Mouse (Mus musculus): ENCODE measurements around the gene Crabp2. TPM values are rescaled to one million over a fixed set of nuclear protein-coding genes. Genes with fewer than 3 reads are reported as not detected.

Crabp2 gene
- total RNA-seq, 2 experiments from 2014 or later: 0.37 to 0.48 TPM

DNA sequence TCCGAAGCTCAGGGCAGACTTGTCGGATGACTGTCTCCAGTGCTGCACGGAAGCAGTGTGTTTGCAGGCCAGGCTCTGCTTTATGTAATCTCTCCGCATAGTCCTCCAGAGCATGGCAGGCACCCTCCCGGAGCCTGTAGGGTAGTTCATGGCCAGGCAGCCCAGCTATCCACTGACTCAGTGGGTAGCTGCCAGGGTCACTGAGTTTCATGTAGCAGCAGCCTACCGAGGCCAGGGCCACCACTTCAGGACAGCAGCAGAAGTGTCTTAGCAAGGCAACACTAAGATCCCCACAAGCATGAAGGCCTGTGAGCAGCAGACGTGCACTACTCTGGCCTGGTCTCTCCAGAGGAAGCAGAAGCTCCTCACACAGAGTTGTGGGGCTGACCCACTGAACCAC lies 23.5 kb upstream of the Crabp2 start:
- intact Hi-C loops (cut with DNase I): no loop called here
- no peak for DNase-seq

DNA sequence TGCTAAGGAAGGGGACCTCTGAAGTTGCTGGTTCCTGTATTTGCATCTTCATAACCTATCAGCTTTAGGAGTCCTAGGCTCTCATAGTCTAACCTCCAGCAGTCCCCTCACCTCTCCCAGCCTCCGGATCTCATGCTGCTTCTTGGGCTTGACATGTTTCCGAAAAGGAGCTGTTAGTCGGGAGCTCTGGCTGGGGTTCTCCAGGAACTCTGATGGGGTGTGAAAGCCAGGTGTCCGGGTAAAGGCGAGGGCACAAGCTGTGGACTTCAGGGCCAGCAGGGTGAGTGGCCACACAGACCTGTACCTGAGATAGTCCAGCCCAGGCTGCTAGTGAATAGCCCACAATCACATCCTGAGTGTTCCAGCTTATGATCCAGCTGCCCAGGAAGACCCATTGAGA lies 21.0 kb upstream of the Crabp2 start:
- no peak for DNase-seq
- intact Hi-C loops (cut with DNase I): no loop called here

DNA sequence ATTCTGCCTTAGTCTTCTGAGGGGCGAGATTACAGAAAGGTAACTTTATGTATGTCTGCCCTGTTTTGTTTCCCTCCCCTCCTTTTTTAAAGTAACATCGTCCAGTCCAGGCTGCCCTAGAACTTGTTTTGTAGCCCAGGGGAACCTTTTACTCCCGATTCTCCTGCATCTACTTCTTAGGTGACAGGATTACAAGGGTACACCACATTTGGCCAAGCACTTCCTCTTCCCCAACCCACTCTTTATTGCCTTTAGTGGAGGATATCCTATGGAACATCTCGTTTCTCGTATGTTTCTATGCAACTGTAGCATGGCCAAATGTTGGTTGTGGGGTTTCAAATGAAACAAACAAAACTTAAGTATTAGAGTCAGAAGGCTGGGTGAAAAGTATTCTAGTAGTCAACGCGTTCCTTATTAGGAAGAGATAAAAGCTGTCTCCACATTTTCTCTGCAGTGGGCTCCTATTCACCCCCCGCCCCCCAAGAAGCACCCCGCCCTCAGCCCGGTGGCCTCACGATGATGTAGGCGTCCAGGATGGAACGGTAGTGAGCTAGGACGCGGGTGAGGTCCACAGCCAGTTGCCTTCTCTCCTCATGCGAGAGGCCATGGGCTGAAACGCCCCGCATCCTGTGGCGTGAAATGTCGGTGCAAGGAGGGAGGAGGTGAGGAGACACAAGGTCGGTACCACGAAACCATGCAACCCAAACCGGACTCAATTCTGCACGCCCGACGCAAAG lies 19.0 kb upstream of the Crabp2 start:
- intact Hi-C loops (cut with DNase I): loop anchor here (5.0 to 10.0 kb wide), 2 partner anchors 43 to 145 kb away; partner anchors contain the start of genes Nes and Ttc24

DNA sequence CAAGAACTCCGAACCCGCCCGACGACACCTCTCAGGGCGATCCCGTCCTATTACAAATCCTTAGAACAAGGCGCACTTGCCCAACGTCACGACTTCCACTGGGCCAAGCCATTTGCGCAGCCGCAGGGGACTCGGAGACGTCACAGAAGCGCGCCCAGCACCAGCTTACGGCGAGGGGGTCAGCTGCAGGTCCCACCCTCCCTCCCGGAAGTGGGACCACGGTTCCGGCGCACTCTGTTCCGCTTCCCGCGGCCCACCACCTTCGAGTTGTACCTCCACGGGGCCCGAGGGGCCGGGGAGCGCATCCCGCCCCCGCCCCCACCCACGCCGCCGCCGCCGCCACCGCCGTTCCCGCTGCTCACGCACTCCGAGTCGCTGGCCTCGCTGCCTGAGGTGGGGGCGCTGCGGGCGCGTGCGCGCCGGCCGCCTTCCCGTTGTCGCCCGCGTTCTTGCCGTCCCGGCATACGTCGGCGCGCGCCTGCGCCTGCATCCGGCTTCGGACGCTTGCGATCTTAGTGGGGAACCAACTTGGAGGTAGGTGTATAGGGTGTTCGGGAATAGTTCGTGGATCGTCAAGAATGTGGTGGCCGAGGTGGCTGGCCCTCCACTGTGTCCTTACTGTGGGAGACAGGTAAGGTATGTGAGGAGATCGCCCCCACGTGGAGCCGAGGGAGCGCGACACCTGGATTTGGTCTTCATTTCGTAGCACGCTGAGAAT lies 18.2 kb upstream of the Crabp2 start, which contains the start of the genes Isg20l2 and Rrnad1:
Gene Isg20l2 (plus strand): TSS at position 237 of the 718 bp plus-strand sequence.
Gene Rrnad1 (minus strand): TSS at position 640 of the 718 bp plus-strand sequence.
- intact Hi-C loops (cut with DNase I): loop anchor here (5.0 to 10.0 kb wide), 2 partner anchors 42 to 145 kb away; partner anchors contain the start of genes Nes and Ttc24
- peak; percentile 94 to 95 for DNase-seq

More for the DNA sequence above, 19.0 kb upstream of the Crabp2 start:
- no peak for DNase-seq

DNA sequence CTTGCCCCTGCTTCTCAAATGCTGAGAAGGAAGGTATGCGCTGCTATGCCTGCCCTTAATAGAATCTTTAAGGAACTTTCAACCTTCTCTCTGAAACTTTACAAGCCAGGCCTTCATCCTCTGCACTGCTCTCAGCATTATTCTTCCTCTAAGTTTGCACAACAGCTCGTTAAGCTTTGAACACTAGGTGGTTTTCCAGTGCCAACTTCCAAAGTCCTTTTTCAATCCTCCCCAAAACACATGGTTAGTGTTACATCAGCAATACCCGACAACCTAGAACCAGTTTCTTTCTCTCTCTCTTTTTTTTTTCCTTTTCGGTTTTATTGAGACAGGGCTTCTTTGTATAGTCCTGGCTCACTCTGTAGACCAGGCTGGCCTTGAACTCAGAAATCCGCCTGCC lies 14.4 kb upstream of the Crabp2 start:
- no peak for DNase-seq
- intact Hi-C loops (cut with DNase I): loop anchor here (2.0 to 10.0 kb wide), 3 partner anchors 27 to 141 kb away; partner anchors contain the start of genes Nes and Ttc24

- DNase-seq: no peak
- intact Hi-C loops (cut with DNase I): loop anchor here (2.0 to 10.0 kb wide), 3 partner anchors 26 to 140 kb away; partner anchors contain the start of genes Nes and Ttc24
Measured at GRCm38 (mm10) chr3:87934501-87934900, 14.0 kb upstream of the Crabp2 start.

- intact Hi-C loops (cut with DNase I): loop anchor here (2.0 to 10.0 kb wide), 2 partner anchors 26 to 140 kb away; partner anchors contain the start of gene Ttc24
Measured at GRCm38 (mm10) chr3:87935201-87935600, 13.3 kb upstream of the Crabp2 start.

GRCm38 (mm10) chr3:87935776-87936175 lies 12.7 kb upstream of the Crabp2 start:
- DNase-seq: peak; percentile 61 to 64
- intact Hi-C loops (cut with DNase I): loop anchor here (2.0 to 10.0 kb wide), 3 partner anchors 25 to 139 kb away; partner anchors contain the start of gene Ttc24

More at GRCm38 (mm10) chr3:87935201-87935600, 13.3 kb upstream of the Crabp2 start:
- no peak for DNase-seq

DNA sequence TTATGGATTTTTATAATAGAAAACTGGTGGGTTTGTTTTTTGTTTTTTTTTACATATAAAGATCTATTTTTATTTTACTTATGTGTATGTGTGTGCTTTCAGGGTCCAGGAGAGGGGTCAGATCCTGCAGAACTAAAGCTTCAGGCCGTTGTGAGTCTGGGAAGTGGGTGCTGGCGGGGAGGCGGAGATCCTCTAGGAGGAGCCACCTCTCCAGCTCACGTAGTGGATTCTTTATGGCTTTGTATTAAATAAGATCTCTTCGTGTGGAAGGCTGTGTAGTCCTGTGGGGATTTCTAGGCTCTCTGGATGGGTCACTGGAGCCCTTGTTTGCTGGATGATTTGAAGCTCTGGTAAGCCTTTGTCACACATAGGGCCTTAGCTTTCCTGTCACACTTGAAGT lies 7.9 kb upstream of the Crabp2 start:
- intact Hi-C loops (cut with DNase I): no loop called here
- no peak for DNase-seq

GRCm38 (mm10) chr3:87942471-87942870 lies 6.0 kb upstream of the Crabp2 start:
- intact Hi-C loops (cut with DNase I): no loop called here
- DNase-seq: no peak

DNA sequence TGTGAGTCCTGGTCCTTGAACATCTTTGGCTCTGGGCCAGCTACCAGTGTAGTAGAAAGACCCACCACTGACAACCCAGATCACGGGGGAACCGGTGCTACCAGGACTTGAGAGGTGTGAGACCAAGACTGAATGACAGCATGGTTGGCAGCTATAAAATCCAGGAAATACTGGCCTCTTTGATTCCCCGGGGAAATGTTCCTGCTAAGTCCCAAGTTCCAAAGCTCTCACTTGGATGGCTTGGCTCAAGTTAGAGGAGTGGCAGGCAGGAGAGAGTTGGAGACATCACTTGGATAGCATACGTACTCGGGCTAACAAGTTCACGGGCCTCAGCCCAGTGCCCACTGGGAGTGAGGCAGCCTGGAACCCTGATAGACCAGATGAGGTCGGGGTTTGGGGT lies 4.9 kb upstream of the Crabp2 start:
- no peak for DNase-seq

DNA sequence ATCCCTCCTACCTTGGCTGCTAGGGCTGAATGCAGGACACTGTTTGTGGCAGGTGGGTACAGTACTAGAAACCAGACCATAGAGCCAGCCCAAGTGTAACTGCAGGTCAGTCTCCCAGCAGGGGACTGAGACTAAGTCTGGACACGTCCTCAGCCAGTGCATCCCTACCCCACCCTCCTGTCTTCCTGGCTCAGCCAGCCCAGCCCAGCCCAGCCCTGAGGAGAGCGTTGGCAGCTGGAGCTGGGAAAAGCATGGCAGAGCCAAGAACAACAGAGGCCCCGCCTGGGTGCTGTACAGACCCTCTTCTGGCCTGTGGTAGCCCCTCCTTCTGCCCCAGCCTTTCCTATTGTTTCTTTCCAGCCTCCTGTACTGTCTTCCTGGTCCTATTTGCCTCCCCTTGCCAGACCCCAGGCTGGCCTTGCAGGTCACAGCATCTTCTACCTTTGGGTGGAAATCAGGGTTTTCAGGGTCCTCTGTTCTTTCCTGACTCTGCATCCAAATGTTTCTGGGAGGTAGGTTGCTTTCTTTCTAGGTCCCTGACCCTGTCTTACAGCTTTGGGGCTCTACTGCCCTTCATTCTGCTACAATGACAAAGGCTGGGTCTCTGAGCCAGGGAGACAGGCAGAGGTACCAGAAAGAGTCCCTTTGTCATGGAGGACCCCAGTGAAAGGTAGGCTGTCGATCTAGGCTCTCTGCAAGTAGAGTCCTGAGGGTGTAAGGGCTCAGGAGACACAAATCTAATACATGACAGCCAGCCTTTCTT lies 3.4 kb upstream of the Crabp2 start:
- DNase-seq: peak in 1 of 2 experiments; percentile 25
- intact Hi-C loops (cut with DNase I): loop anchor here (2.0 to 5.0 kb wide), 2 partner anchors 46 to 1662 kb away; no protein-coding TSS in a partner anchor

More for the DNA sequence above, 4.9 kb upstream of the Crabp2 start:
- intact Hi-C loops (cut with DNase I): no loop called here

DNA sequence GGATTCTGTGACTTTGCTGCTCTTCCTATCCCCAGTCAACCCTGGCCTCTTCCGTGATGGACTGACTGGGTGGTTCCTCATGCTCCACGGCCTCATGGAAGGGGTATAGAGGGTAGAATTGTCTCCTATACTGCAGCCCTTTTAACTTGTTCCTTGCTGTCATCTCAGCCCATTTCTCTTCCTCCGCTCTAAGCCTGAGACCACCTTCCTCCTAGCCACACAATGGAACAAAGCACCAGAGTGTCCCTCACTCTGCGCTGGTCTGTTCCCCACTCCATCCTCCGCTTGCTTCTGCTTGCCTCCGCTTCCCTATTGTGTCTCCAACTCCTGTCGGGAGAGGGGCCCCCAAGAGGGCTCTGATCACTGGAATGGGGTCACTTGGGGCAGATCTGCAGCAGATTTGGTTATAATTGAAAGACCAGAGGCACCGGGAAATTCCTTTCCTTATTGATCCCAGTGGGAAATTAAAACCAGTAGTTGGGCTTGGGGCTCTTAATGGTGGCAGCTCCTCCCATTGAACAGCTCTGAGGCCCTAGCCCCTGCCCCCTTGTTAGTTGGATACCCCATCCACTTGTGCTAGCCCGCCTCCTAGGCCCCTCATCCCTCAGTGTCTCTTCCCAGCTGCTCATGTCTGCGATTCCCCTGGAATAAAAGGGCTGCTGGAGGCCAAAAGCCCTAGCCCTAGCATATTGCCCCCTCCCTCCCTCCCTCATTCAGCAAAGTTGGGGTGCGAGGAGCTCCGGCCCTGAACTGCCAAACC lies 2.5 kb upstream of the Crabp2 start:
- DNase-seq: no peak
- intact Hi-C loops (cut with DNase I): loop anchor here (2.0 to 5.0 kb wide), 2 partner anchors 45 to 1661 kb away; no protein-coding TSS in a partner anchor

DNA sequence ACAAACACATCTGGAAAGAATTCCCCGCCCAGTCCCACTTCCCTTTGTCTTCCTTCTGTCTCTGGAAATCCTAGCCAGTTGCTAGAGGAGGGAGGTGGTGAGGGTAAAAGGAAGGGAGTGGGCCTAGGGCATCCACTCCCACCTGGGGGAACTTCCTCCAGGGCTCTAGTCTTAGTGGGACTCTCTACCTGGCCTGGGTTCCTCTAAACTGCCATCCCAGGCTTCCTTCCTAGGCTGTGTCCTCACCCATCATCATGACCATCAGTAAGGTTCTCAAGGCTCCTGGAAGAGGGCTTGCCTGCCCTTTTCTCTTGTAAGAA lies 2.0 kb upstream of the Crabp2 start:
- intact Hi-C loops (cut with DNase I): loop anchor here (5.0 kb wide), 1 partner anchor 1661 kb away; no protein-coding TSS in a partner anchor
- DNase-seq: no peak

GRCm38 (mm10) chr3:87947056-87947810 lies 1.2 kb upstream of the Crabp2 start:
- no peak for DNase-seq
- intact Hi-C loops (cut with DNase I): loop anchor here (5.0 kb wide), 1 partner anchor 1660 kb away; no protein-coding TSS in a partner anchor

- DNase-seq: no peak
- intact Hi-C loops (cut with DNase I): loop anchor here (5.0 kb wide), 1 partner anchor 1659 kb away; no protein-coding TSS in a partner anchor
Measured at GRCm38 (mm10) chr3:87947811-87948199, 661 bp upstream of the Crabp2 start.

- intact Hi-C loops (cut with DNase I): loop anchor here (5.0 kb wide), 1 partner anchor 1658 kb away; no protein-coding TSS in a partner anchor
Measured at GRCm38 (mm10) chr3:87949266-87949954, 944 bp downstream of the Crabp2 start.

More at GRCm38 (mm10) chr3:87949266-87949954, 944 bp downstream of the Crabp2 start:
- DNase-seq: no peak
